Mouse (Mus musculus) regulatory T cell (primary cell): Measurements from ENCODE around the gene Drg1.

Experiments
- in situ Hi-C: fragments of 300-600 bp; cut with MboI, MseI; formaldehyde crosslinking; loops from one replicate; pipeline ENCODE4 v1.15.1; 2025; ENCODE audit warnings: high pct_unique_total_duplicates

Drg1 gene

GRCm38 (mm10) chr11:3290640-3291310 lies 24.6 kb upstream of the Drg1 start:
- in situ Hi-C loops, result loop anchor here (5.0 kb wide), 1 partner anchor 42 kb away; the partner anchor contains the start of gene Pik3ip1

GRCm38 (mm10) chr11:3289803-3290639 lies 23.8 kb upstream of the Drg1 start:
- in situ Hi-C loops, result loop anchor here (5.0 kb wide), 1 partner anchor 42 kb away; the partner anchor contains the start of gene Pik3ip1

- in situ Hi-C loops, result no loop called here
Observed at GRCm38 (mm10) chr11:3289302-3289802, 23.1 kb upstream of the Drg1 start.

- in situ Hi-C loops, result no loop called here
Observed at GRCm38 (mm10) chr11:3288521-3289301, 22.5 kb upstream of the Drg1 start, which contains the start of gene Patz1. TSS of gene Patz1 (plus strand) at chr11:3288874.

- in situ Hi-C loops, result no loop called here
Observed at GRCm38 (mm10) chr11:3287921-3288320, 21.7 kb upstream of the Drg1 start.

GRCm38 (mm10) chr11:3287131-3287530 lies 20.9 kb upstream of the Drg1 start:
- in situ Hi-C loops, result no loop called here

- in situ Hi-C loops, result no loop called here
Observed at GRCm38 (mm10) chr11:3285940-3286339, 19.7 kb upstream of the Drg1 start.

- in situ Hi-C loops, result no loop called here
Observed at GRCm38 (mm10) chr11:3283645-3284044, 17.4 kb upstream of the Drg1 start.

- in situ Hi-C loops, result no loop called here
Observed at GRCm38 (mm10) chr11:3282887-3283286, 16.7 kb upstream of the Drg1 start.

GRCm38 (mm10) chr11:3279729-3280128 lies 13.5 kb upstream of the Drg1 start:
- in situ Hi-C loops, result no loop called here

- in situ Hi-C loops, result no loop called here
Observed at GRCm38 (mm10) chr11:3278351-3278750, 12.1 kb upstream of the Drg1 start.

GRCm38 (mm10) chr11:3269241-3269640 lies 3.0 kb upstream of the Drg1 start:
- in situ Hi-C loops, result no loop called here

- in situ Hi-C loops, result no loop called here
Observed at GRCm38 (mm10) chr11:3267133-3267532, 918 bp upstream of the Drg1 start.

GRCm38 (mm10) chr11:3265291-3266078 lies 730 bp downstream of the Drg1 start:
- in situ Hi-C loops, result no loop called here

- in situ Hi-C loops, result no loop called here
Observed at GRCm38 (mm10) chr11:3259537-3259936, 6.7 kb downstream of the Drg1 start.

GRCm38 (mm10) chr11:3247387-3247786 lies 18.8 kb downstream of the Drg1 start:
- in situ Hi-C loops, result loop anchor here (5.0 kb wide), 1 partner anchor 35 kb away; no protein-coding TSS in a partner anchor

GRCm38 (mm10) chr11:3243771-3244170 lies 22.4 kb downstream of the Drg1 start:
- in situ Hi-C loops, result no loop called here

- in situ Hi-C loops, result no loop called here
Observed at GRCm38 (mm10) chr11:3242395-3242794, 23.8 kb downstream of the Drg1 start.

GRCm38 (mm10) chr11:3235277-3235676 lies 30.9 kb downstream of the Drg1 start:
- in situ Hi-C loops, result no loop called here

GRCm38 (mm10) chr11:3233704-3234103 lies 32.5 kb downstream of the Drg1 start:
- in situ Hi-C loops, result loop anchor here (5.0 kb wide), 1 partner anchor 61 kb away; no protein-coding TSS in a partner anchor

GRCm38 (mm10) chr11:3232248-3232647 lies 34.0 kb downstream of the Drg1 start:
- in situ Hi-C loops, result loop anchor here (5.0 kb wide), 1 partner anchor 60 kb away; no protein-coding TSS in a partner anchor
